Mouse (Mus musculus): ENCODE measurements around the gene Gjd2. TPM values are rescaled to one million over a fixed set of nuclear protein-coding genes. Genes with fewer than 3 reads are reported as not detected.
A peak's percentile ranks its signal among the peaks of the same experiment; 100 is the strongest.

The Gjd2 gene
- polyA plus RNA-seq, 1 experiment from 2014 or later = 0.48 TPM

DNA sequence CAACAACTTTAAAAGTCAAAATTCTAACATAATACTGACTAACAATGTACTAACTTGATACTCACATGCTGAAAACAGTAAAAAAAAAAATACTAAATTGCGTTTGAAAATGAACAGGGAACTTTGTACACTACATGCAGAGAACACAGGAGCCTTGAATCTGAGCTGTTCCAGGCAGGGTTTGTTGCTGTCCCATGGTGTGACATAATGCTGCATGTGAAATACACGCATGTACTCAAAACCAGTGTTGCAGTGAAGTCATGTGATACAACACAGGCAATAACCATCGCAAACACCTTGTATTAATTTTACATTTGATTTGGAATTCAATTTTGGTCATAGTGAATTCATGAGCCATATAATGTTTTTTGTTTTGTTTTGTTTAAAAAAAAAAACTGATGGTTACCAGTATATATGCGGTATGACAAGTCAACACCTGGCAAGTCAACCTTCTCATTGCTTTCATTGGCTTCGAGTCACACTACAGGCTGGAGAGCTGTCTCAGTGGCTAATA is 32.8 kb upstream of the Gjd2 start:
- no peaks in the 10 kb centered on the region for H3K9me3 ChIP-seq
- WGBS = 93% methylated on average over 5 of the region's 5 CpGs

DNA sequence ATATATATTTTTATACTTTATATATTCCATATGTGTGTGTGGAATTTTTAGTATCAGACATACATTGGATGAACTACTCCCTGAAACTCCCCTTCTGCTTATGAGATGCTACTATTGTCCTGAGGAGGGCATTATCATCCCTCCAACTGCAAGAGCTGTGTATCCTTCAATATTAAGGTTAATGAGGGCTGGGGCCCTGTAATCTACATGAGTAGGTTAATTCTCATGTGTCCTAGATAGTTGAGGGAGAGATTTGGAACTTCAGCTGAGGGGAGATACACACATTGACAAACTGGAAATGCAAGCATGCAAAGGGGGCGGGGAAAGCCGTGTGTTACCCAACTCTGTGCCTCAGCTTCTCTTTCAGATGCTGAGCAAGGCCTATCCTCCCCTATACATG is 24.5 kb upstream of the Gjd2 start:
- no peaks in the 10 kb centered on the region for H3K27me3 ChIP-seq (ENCODE audit: insufficient read depth, poor library complexity, severe bottlenecking)
- no peak overlapping the region for H3K4me3 ChIP-seq
- no peaks in the 10 kb centered on the region for H3K36me3 ChIP-seq
- no peak for DNase-seq (ENCODE audit: low spot score)
- H3K27ac ChIP-seq = no peak overlapping the region
- WGBS = 81% methylated on average over 2 of the region's 2 CpGs
- H3K9me3 ChIP-seq = no peaks in the 10 kb centered on the region
- H3K4me1 ChIP-seq (replicated peaks) = no peaks in the 10 kb centered on the region

More for the DNA sequence above, 32.8 kb upstream of the Gjd2 start:
- Histone ChIP-seq H3K27ac (no peak overlapping the region), H3K4me1 (replicated peaks) (no peaks in the 10 kb centered on the region), H3K36me3 (no peaks in the 10 kb centered on the region), H3K27me3 (ENCODE audit: insufficient read depth, poor library complexity, severe bottlenecking) (no peaks in the 10 kb centered on the region), H3K4me3 (no peak overlapping the region)
- DNase-seq (ENCODE audit: low spot score) = no peak

DNA sequence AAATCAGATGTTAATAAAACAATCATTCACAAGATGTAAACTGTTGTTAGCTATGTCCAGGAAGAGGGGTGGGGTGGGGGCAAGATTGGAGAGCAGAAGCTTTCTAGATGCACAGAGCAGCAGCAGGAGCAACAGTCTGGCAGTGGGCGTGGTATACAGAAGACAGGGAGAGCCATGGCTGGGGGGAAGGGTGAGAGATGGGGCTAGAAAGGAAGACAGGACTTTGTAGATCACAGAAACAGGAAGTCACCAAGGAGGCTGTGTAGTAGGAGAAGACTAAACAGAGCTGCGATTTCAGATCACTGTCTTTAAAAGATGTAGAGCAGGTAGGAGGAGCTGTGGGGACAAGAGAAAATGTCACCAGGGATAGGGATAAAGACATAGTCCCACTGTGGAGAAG is 18.8 kb upstream of the Gjd2 start:
- Histone ChIP-seq H3K36me3 (no peaks in the 10 kb centered on the region), H3K27me3 (ENCODE audit: insufficient read depth, poor library complexity, severe bottlenecking) (no peaks in the 10 kb centered on the region), H3K27ac (no peak overlapping the region), H3K4me3 (no peak overlapping the region), H3K9me3 (no peaks in the 10 kb centered on the region), H3K4me1 (replicated peaks) (peaks cover 2% of the 10 kb centered on the region; the same call in 1 of the 2 replicates)
- WGBS = 54% methylated on average over 2 of the region's 2 CpGs
- no peak for DNase-seq (ENCODE audit: low spot score)

DNA sequence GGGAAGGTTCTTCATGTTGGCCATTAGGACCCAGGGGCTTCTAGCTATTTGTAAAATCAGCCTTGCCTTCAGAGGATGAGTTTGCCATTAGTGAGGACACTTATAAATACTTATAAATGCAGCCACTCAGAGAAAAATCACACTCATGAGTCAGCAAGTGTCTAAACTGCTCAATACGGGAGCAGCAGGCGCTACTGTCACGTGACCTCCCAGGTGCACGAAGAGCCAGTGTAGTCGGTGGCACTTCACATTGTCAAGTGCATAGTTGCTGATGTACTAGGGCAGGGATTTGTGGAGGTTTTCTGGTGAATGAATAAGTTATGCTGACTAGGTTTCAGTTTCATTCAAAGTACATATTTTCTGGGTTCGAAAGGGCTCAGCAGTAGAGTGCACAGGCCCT is 10.0 kb upstream of the Gjd2 start:
- WGBS = 93% methylated on average over 6 of the region's 6 CpGs
- H3K9me3 ChIP-seq = no peaks in the 10 kb centered on the region

DNA sequence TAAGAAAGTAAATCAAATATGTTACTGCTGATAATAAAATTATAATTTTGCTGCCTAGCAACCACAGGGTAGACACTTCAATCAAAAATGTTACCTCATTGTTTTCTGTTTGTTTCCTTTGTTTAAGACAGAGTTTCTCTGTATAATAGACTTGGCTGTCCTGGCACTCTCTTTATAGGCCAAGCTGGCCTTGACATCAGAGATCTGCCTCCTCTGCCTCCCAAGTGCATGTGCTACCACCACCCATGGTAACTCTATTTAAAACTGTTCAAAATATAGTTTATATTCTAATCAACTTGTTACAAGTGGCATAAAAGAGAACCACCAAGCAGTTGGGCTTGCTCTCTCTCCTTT is 6.8 kb upstream of the Gjd2 start:
- no peak overlapping the region for H3K4me3 ChIP-seq
- no peak overlapping the region for H3K27ac ChIP-seq
- H3K36me3 ChIP-seq = no peaks in the 10 kb centered on the region
- no peaks in the 10 kb centered on the region for H3K9me3 ChIP-seq
- H3K4me1 ChIP-seq (replicated peaks) = 0 out of 2 replicates have a peak, but pooled peaks cover 6% of the 10 kb centered on the region
- H3K27me3 ChIP-seq (ENCODE audit: insufficient read depth, poor library complexity, severe bottlenecking) = peaks cover 8% of the 10 kb centered on the region; the same call in 1 of the 2 replicates
- no peak for DNase-seq (ENCODE audit: low spot score)

More for the DNA sequence above, 10.0 kb upstream of the Gjd2 start:
- peaks cover 2% of the 10 kb centered on the region; the same call in 1 of the 2 replicates for H3K4me1 ChIP-seq (replicated peaks)
- DNase-seq (ENCODE audit: low spot score) = no peak
- H3K27ac ChIP-seq = no peak overlapping the region
- H3K36me3 ChIP-seq = no peaks in the 10 kb centered on the region
- no peak overlapping the region for H3K4me3 ChIP-seq
- H3K27me3 ChIP-seq (ENCODE audit: insufficient read depth, poor library complexity, severe bottlenecking) = no peaks in the 10 kb centered on the region

DNA sequence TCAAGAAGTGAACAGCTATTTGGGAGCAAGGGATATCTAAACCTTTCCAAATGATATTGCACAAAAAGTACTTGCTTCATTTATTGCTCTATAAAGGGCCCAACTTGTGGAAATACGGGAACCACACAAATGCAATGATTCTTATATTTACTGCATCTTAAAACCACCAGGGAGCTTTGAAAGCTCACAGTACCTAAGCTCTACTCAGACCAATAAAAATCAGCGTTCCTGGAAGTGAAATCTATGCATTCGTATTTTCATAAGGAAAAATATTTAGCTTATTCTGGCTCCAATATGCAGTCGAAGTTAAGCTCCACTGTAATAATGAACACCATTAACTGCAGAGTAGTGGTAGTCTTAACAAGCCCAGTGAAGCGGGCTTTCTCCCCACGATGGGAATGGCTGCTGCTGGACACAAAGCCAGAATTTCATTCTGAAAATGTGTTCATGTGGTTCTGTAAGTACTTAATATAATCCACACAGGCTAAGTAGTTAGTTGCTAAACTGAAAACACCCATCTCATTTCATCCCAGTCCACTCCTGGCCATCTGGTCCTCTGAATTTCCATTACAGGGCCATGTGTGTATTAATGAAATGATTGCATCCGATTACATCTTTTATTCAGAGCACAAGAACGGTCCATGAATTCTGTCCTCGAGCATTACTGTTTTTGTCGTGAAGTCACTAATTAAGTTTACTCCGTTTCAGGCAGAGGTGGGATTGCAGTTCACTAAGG is 6.2 kb upstream of the Gjd2 start:
- peaks cover 14% of the 10 kb centered on the region for H3K27me3 ChIP-seq (ENCODE audit: insufficient read depth, poor library complexity, severe bottlenecking)
- H3K9me3 ChIP-seq = no peaks in the 10 kb centered on the region
- no peaks in the 10 kb centered on the region for H3K36me3 ChIP-seq
- H3K4me3 ChIP-seq = no peak overlapping the region
- whole genome bisulfite sequencing = 85% methylated on average over 11 of the region's 11 CpGs
- no peak for DNase-seq (ENCODE audit: low spot score)
- no peak overlapping the region for H3K27ac ChIP-seq
- 0 out of 2 replicates have a peak, but pooled peaks cover 6% of the 10 kb centered on the region for H3K4me1 ChIP-seq (replicated peaks)

DNA sequence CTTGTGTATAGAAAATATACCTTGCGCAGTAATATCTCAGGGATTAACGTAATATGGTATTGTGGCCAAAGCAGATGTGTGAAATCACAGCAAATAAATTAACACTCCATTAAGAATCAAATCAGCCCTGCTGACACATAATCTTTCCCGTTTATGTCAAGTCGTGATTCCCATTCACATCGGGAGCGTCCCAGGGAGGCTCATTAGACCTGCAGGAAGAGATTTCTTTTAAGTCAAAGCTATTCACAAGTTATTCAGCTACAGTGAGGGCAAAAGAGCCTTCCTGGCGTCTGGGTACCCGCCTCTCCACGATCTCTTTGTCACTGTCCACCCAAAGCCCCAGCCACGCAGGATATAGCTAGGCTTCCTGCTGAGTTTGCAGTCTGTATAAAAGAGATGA is 4.7 kb upstream of the Gjd2 start:
- Histone ChIP-seq H3K27me3 (ENCODE audit: insufficient read depth, poor library complexity, severe bottlenecking) (peaks cover 29% of the 10 kb centered on the region), H3K4me3 (no peak overlapping the region), H3K4me1 (replicated peaks) (peaks cover 16% of the 10 kb centered on the region), H3K36me3 (no peaks in the 10 kb centered on the region), H3K9me3 (no peaks in the 10 kb centered on the region), H3K27ac (no peak overlapping the region)
- WGBS = 39% methylated on average over 10 of the region's 10 CpGs
- no peak for DNase-seq (ENCODE audit: low spot score)

DNA sequence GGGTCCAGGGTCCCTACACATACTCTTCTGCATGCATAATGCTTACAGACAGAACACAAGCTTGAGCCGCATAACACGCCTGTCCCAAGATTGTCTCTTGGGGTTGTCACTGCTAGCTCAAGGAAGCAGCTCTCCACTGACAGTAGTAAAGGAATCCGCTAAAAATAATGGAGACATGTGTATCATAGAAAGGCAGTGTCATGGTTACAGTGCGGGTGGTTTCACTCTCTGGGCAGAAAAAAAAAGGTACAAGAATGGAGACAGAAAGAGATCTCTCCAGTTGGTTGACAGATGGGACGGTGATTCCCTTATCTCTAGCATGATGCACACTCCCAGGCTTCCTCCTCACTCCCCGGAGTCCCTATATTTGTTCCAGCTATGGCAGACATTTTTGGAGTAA is 1.4 kb upstream of the Gjd2 start:
- Histone ChIP-seq H3K36me3 (no peaks in the 10 kb centered on the region), H3K4me1 (replicated peaks) (peaks cover 22% of the 10 kb centered on the region), H3K27me3 (ENCODE audit: insufficient read depth, poor library complexity, severe bottlenecking) (peaks cover 53% of the 10 kb centered on the region), H3K9me3 (no peaks in the 10 kb centered on the region), H3K4me3 (no peak overlapping the region), H3K27ac (no peak overlapping the region)
- WGBS = 77% methylated on average over 6 of the region's 6 CpGs
- DNase-seq (ENCODE audit: low spot score) = no peak

DNA sequence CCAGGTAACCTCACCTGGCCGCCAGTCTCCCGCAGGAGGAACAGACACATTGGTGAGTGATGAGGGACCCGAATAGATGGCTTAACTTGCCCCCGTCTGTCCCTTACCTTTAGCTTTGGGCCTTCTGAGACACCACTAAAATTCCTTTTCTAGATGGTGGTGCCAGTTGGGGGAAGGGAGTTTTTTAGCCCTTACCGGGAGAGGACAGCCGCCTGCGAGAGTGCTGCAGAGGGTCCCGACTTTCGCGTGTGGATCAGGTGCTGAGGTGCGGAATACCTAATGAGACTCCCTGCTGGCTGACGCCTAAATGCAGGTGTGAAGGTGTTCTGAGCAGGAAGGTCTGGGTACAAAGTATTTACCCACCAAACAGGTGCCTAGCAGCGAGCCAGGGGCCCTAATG is 427 bp upstream of the Gjd2 start:
- H3K27me3 ChIP-seq (ENCODE audit: insufficient read depth, poor library complexity, severe bottlenecking) = peaks cover 53% of the 10 kb centered on the region
- H3K36me3 ChIP-seq = no peaks in the 10 kb centered on the region
- H3K4me1 ChIP-seq (replicated peaks) = peaks cover 22% of the 10 kb centered on the region
- H3K27ac ChIP-seq = peak overlapping the region; percentile 57; the same call in 1 of the 2 replicates
- peak overlapping the region; percentile 64 for H3K4me3 ChIP-seq
- 2% methylated on average over 13 of the region's 13 CpGs for WGBS
- H3K9me3 ChIP-seq = no peaks in the 10 kb centered on the region
- DNase-seq (ENCODE audit: low spot score) = no peak

DNA sequence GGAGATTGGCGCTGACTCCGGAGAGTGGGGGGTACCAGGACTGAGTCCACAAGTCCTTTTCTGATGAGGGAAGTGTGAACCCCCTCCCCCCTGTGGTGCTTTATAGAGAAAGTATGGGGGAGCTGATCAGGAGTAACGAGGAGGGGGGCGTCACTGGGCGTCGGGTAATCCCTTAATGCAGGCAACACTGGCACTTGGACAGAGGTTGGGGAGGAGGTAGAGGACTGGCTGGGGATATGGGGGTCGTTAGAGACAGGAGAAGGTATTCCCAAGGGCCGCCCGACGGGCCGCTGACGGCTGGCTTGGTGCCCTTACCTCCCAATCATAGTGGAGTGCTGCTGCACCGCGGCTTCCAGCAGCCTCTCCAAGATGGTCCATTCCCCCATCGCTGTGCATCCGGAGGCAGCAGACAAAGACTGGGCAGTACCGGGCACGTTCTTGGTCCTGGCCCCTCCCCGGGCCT is 639 bp downstream of the Gjd2 start:
- no peaks in the 10 kb centered on the region for H3K9me3 ChIP-seq
- peaks cover 16% of the 10 kb centered on the region for H3K4me1 ChIP-seq (replicated peaks)
- peak overlapping the region; percentile 57; the same call in 1 of the 2 replicates for H3K27ac ChIP-seq
- H3K36me3 ChIP-seq = no peaks in the 10 kb centered on the region
- peaks cover 53% of the 10 kb centered on the region for H3K27me3 ChIP-seq (ENCODE audit: insufficient read depth, poor library complexity, severe bottlenecking)
- DNase-seq (ENCODE audit: low spot score) = no peak
- H3K4me3 ChIP-seq = peak overlapping the region; percentile 64
- WGBS = 4% methylated on average over 19 of the region's 19 CpGs

DNA sequence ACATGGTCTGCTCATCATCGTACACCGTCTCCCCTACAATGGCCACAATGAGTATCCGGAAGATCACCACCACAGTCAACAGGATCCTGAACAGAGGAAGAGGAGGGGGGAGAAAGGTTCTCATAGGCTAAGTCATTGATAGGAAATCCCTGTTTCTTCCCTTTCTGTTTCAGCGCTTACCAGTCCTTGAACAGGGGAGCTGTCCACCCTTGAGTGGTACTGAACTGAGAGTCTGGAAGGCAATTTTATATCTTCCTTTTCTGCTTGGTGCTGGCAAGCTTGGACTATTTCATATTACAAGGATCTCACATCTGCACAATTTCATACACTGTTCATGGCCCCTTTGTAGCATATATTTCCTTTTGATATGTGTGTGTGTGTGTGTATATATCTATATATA is 1.6 kb downstream of the Gjd2 start:
- peaks cover 16% of the 10 kb centered on the region for H3K4me1 ChIP-seq (replicated peaks)
- 47% methylated on average over 4 of the region's 4 CpGs for WGBS
- peak; percentile 49 for DNase-seq (ENCODE audit: low spot score)
- H3K36me3 ChIP-seq = no peaks in the 10 kb centered on the region
- peaks cover 48% of the 10 kb centered on the region for H3K27me3 ChIP-seq (ENCODE audit: insufficient read depth, poor library complexity, severe bottlenecking)
- H3K27ac ChIP-seq = no peak overlapping the region
- H3K4me3 ChIP-seq = no peak overlapping the region
- H3K9me3 ChIP-seq = no peaks in the 10 kb centered on the region

DNA sequence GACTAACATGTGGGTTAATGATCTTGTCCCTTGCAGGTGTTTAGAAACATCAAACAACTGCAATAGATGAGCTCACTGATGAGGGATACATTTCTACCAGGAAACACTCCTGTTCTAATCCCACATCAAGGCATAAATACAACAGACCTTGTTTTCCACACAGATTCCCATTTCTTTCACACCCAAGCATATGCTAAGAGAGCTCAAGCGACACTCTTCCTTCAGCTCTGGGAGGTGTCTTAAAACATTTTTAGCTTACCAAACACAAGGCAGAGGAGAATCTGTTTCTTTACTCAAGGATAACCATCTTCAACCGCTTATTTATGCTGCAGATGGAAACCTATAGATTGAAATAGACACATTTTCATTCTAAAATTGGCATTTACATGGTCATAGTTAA is 5.1 kb downstream of the Gjd2 start:
- H3K4me3 ChIP-seq = no peak overlapping the region
- peaks cover 26% of the 10 kb centered on the region for H3K27me3 ChIP-seq (ENCODE audit: insufficient read depth, poor library complexity, severe bottlenecking)
- no peaks in the 10 kb centered on the region for H3K36me3 ChIP-seq
- H3K9me3 ChIP-seq = no peaks in the 10 kb centered on the region
- H3K27ac ChIP-seq = no peak overlapping the region
- peaks cover 8% of the 10 kb centered on the region for H3K4me1 ChIP-seq (replicated peaks)
- WGBS = 85% methylated on average over 2 of the region's 2 CpGs
- DNase-seq (ENCODE audit: low spot score) = no peak

DNA sequence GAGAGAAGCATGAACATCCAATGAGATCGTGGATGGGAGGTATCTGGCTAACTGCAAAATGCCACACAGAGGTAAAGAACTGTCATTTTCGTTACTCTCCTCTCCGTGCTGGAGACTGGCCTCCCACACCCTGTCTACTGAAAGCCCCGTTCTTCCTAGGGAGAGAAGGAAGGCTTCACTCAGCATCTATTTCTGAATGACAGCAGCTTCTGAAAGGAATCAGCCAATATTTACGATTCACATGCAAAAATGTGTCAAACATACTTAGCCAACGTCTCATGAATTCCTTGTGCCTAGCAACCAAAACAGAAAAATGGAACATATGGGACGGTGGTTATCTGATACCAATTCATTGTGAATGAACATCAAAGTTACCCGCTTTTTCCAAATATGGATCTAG is 15.9 kb downstream of the Gjd2 start:
- H3K36me3 ChIP-seq = no peaks in the 10 kb centered on the region
- 64% methylated on average over 8 of the region's 8 CpGs for WGBS
- H3K4me1 ChIP-seq (replicated peaks) = no peaks in the 10 kb centered on the region; the same call in 1 of the 2 replicates
- no peaks in the 10 kb centered on the region for H3K27me3 ChIP-seq (ENCODE audit: insufficient read depth, poor library complexity, severe bottlenecking)
- H3K9me3 ChIP-seq = no peaks in the 10 kb centered on the region
- H3K4me3 ChIP-seq = no peak overlapping the region
- no peak overlapping the region for H3K27ac ChIP-seq
- no peak for DNase-seq (ENCODE audit: low spot score)
